ENCODE assay signal across 32 mouse cellular contexts in genomic region chr9:89256556-89257335, GRCm38 (mm10). TPM values are rescaled to one million over a fixed set of nuclear protein-coding genes. Genes with fewer than 3 reads are reported as not detected.
DNase-seq lines count a peak whose midpoint lies in the region; ATAC-seq and TF ChIP-seq lines count a peak whose summit lies in the region.
"Had no signal": no experiment of that assay in that cellular context is flagged by ENCODE, and none has a peak within 500 bp of the region (broad histone marks: within the 10 kb centered on the region; RNA-seq: fewer than 3 reads in every experiment).

No protein-coding gene starts in this region.

- 76% methylated on average over 12 of the region's 12 CpGs for WGBS in lung, postnatal 0 days
- WGBS in cerebellum, adult 2 months, result 88% methylated on average over 12 of the region's 12 CpGs
- 89% methylated on average over 12 of the region's 12 CpGs for WGBS in hindbrain, embryonic 13.5 days

- H3K36me3 ChIP-seq in lung, postnatal 0 days (ENCODE audit: insufficient read depth, low read length), result no peaks in the 10 kb centered on the region
- H3K36me3 ChIP-seq in MEL (ENCODE audit: control insufficient read depth in 1 of 2, insufficient read depth in 2 of 2, low read length in 2 of 2), result no peaks in the 10 kb centered on the region
- no peaks in the 10 kb centered on the region for H3K36me3 ChIP-seq in hindbrain, embryonic 13.5 days
- H3K36me3 ChIP-seq: heart, embryonic 15.5 days; limb, embryonic 13.5 days; liver, embryonic 15.5 days; midbrain, embryonic 15.5 days; neural tube, embryonic 13.5 days had no signal

- H3K4me3 ChIP-seq in lung, postnatal 0 days (ENCODE audit: low read depth, low read length), result no peak overlapping the region
- no peak overlapping the region for H3K4me3 ChIP-seq in MEL (ENCODE audit: control insufficient read depth in 1 of 2, insufficient read depth in 1 of 2, low read depth in 2 of 2, low read length in 2 of 2)
- no peak overlapping the region for H3K4me3 ChIP-seq in cerebellum, adult 2 months (replicated peaks; ENCODE audit: insufficient read depth, low read depth, low read length)
- no peak overlapping the region for H3K4me3 ChIP-seq in hindbrain, embryonic 13.5 days
- H3K4me3 ChIP-seq: heart, embryonic 15.5 days; limb, embryonic 13.5 days; liver, embryonic 15.5 days; midbrain, embryonic 15.5 days; myocyte; neural tube, embryonic 13.5 days had no signal

- DNase-seq in lung, postnatal 0 days (ENCODE audit: low spot score), result peak; percentile 14
- no peak for DNase-seq in lung, postnatal 25 days (ENCODE audit: low spot score)
- peak; percentile 21 for DNase-seq in MEL (ENCODE audit: low read depth, low spot score)
- DNase-seq in cerebellum, adult 2 months, result no peak
- no peak for DNase-seq in left cerebral cortex, postnatal 36 days (ENCODE audit: low spot score in 2 of 2)
- DNase-seq: cerebellum, postnatal 10 days; gastrocnemius, postnatal 25 days; heart, postnatal 4 days; kidney, adult 9 months; kidney, postnatal 14 days; layer of hippocampus, postnatal 36 days; lung, postnatal 10 days; right cerebral cortex, adult 18-20 months had no signal

- TF ChIP-seq CTCF in lung, postnatal 0 days (IDR thresholded peaks at IDR 0.05), result no peak
- no peak for TF ChIP-seq CTCF in MEL (IDR thresholded peaks at IDR 0.05 in 2 of 3, conservative IDR thresholded peaks at IDR 0.05 in 1 of 3; ENCODE audit: control insufficient read depth in 1 of 3, insufficient read depth in 1 of 3, low read depth in 2 of 3, low read length in 3 of 3, poor library complexity in 1 of 3, severe bottlenecking in 1 of 3)
- TF ChIP-seq CTCF in cerebellum, adult 2 months (IDR thresholded peaks at IDR 0.05; ENCODE audit: borderline replicate concordance, insufficient read depth, low read depth, low read length), result no peak

- no peak overlapping the region for H3K4me2 ChIP-seq in lung, postnatal 0 days (replicated peaks; ENCODE audit: low read depth, low read length)
- H3K4me2 ChIP-seq in hindbrain, embryonic 13.5 days, result no peak overlapping the region
- H3K4me2 ChIP-seq: heart, embryonic 15.5 days; limb, embryonic 13.5 days; liver, embryonic 15.5 days; midbrain, embryonic 15.5 days; neural tube, embryonic 13.5 days had no signal

- intact Hi-C loops in left cerebral cortex, postnatal 36 days (cut with DNase I), result no loop called here

- H3K4me1 ChIP-seq in lung, postnatal 0 days (ENCODE audit: insufficient read depth, low read depth, low read length), result no peaks in the 10 kb centered on the region
- H3K4me1 ChIP-seq in MEL (ENCODE audit: control insufficient read depth in 1 of 2, insufficient read depth in 2 of 2, low read length in 2 of 2), result no peaks in the 10 kb centered on the region
- no peaks in the 10 kb centered on the region for H3K4me1 ChIP-seq in cerebellum, adult 2 months (ENCODE audit: control insufficient read depth, insufficient read depth, low read length)
- no peaks in the 10 kb centered on the region for H3K4me1 ChIP-seq in hindbrain, embryonic 13.5 days (replicated peaks)
- H3K4me1 ChIP-seq: heart, embryonic 15.5 days; limb, embryonic 13.5 days; liver, embryonic 15.5 days; midbrain, embryonic 15.5 days; neural tube, embryonic 13.5 days had no signal

- no peaks in the 10 kb centered on the region for H3K79me2 ChIP-seq in MEL (ENCODE audit: control insufficient read depth, insufficient read depth, low read length, poor library complexity)

- TF ChIP-seq EP300 in lung, postnatal 0 days (IDR thresholded peaks at IDR 0.05), result no peak
- TF ChIP-seq EP300 in MEL (IDR thresholded peaks at IDR 0.05; ENCODE audit: low read depth in 1 of 2, low read length in 2 of 2), result peak in 1 of 2 experiments; percentile 44; a peak in 1 of 4 replicates

- no peaks in the 10 kb centered on the region for H3K9me3 ChIP-seq in lung, postnatal 0 days (ENCODE audit: low read length)
- no peaks in the 10 kb centered on the region for H3K9me3 ChIP-seq in MEL (replicated peaks; ENCODE audit: insufficient read depth, low read length)
- H3K9me3 ChIP-seq in hindbrain, embryonic 13.5 days, result no peaks in the 10 kb centered on the region
- H3K9me3 ChIP-seq: heart, embryonic 15.5 days; limb, embryonic 13.5 days; liver, embryonic 15.5 days; midbrain, embryonic 15.5 days; neural tube, embryonic 13.5 days had no signal

- no peak for ATAC-seq in lung, postnatal 0 days
- ATAC-seq in granulocyte monocyte progenitor cell, adult 5-6 weeks (replicated peaks; ENCODE audit: poor library complexity, severe bottlenecking), result peak; percentile 84
- peak; percentile 50 for ATAC-seq in neutrophil, adult 5-6 weeks (ENCODE audit: extremely low read depth, insufficient number of reproducible peaks, low FRiP score, poor library complexity, severe bottlenecking)
- no peak for ATAC-seq in hindbrain, embryonic 13.5 days (ENCODE audit: low FRiP score)
- ATAC-seq: CD4-positive, CD25-positive, alpha-beta regulatory T cell, adult 4 months; hindbrain, embryonic 16.5 days; intestine, embryonic 16.5 days; midbrain, embryonic 15.5 days; Patski had no signal

- H3K9ac ChIP-seq in lung, postnatal 0 days (replicated peaks; ENCODE audit: low read depth), result no peak overlapping the region
- no peak overlapping the region for H3K9ac ChIP-seq in MEL (ENCODE audit: control insufficient read depth, low read depth, low read length, poor library complexity, severe bottlenecking)
- no peak overlapping the region for H3K9ac ChIP-seq in hindbrain, embryonic 13.5 days
- H3K9ac ChIP-seq: heart, embryonic 15.5 days; limb, embryonic 13.5 days; liver, embryonic 15.5 days; midbrain, embryonic 15.5 days; neural tube, embryonic 13.5 days had no signal

- H3K27me3 ChIP-seq in lung, postnatal 0 days (replicated peaks; ENCODE audit: insufficient read depth, low read length), result no peaks in the 10 kb centered on the region
- no peaks in the 10 kb centered on the region for H3K27me3 ChIP-seq in MEL (ENCODE audit: control insufficient read depth in 1 of 2, insufficient read depth in 2 of 2, low read length in 2 of 2)
- H3K27me3 ChIP-seq in cerebellum, adult 2 months (ENCODE audit: control insufficient read depth, insufficient read depth, low read length), result no peaks in the 10 kb centered on the region
- H3K27me3 ChIP-seq in hindbrain, embryonic 13.5 days, result no peaks in the 10 kb centered on the region
- H3K27me3 ChIP-seq: heart, embryonic 15.5 days; limb, embryonic 13.5 days; liver, embryonic 15.5 days; midbrain, embryonic 15.5 days; neural tube, embryonic 13.5 days; Patski had no signal

- no peak for TF ChIP-seq POLR2A in MEL (IDR thresholded peaks at IDR 0.05; ENCODE audit: control insufficient read depth in 1 of 2, insufficient read depth in 1 of 2, low read depth in 1 of 2, low read length in 2 of 2, poor library complexity in 1 of 2)
- TF ChIP-seq POLR2A in cerebellum, adult 2 months (IDR thresholded peaks at IDR 0.05; ENCODE audit: borderline replicate concordance, insufficient read depth, low read length), result no peak

- H3K27ac ChIP-seq in lung, postnatal 0 days (ENCODE audit: low read length), result no peak overlapping the region
- H3K27ac ChIP-seq in MEL (ENCODE audit: control insufficient read depth, low read depth, low read length), result no peak overlapping the region
- H3K27ac ChIP-seq in cerebellum, adult 2 months (ENCODE audit: insufficient read depth, low read length), result no peak overlapping the region
- no peak overlapping the region for H3K27ac ChIP-seq in hindbrain, embryonic 13.5 days
- H3K27ac ChIP-seq: heart, embryonic 15.5 days; limb, embryonic 13.5 days; liver, embryonic 15.5 days; midbrain, embryonic 15.5 days; neural tube, embryonic 13.5 days had no signal

- TF ChIP-seq RAD21 in MEL (IDR thresholded peaks at IDR 0.05; ENCODE audit: low read depth, low read length), result no peak

TF ChIP-seq in MEL, 35 proteins besides CTCF, POLR2A, EP300 and RAD21 (continues in another document):
- TF ChIP-seq ZMIZ1 (IDR thresholded peaks at IDR 0.05; ENCODE audit: low read depth, low read length) (no peak), GATA1 (IDR thresholded peaks at IDR 0.05; ENCODE audit: low read depth, low read length) (peak; percentile 42; the same call in 1 of the 2 replicates)

RNA-seq across cellular contexts. Expression of gene Mthfs, which starts 46.3 kb away (rescaled TPM):
- 38.3 and 42.6 TPM in 2 replicates for polyA plus RNA-seq in lung, postnatal 0 days (2015; fragmentation: Nextera tagmentation; extraction: Ambion mirVana)
- total RNA-seq in MEL (2012; rRNA removed), result 1.1 and 1.2 TPM in 2 replicates
- 10 to 100 TPM in 1 of 2 experiments, not detected in 1; 10.7 TPM for polyA plus RNA-seq in MEL (2012; ENCODE audit: insufficient read depth in 1 of 2, insufficient read length in 2 of 2, low read depth in 1 of 2, low replicate concordance in 2 of 2, missing spikeins in 1 of 2)
- 34.7 and 46.4 TPM in 2 replicates for total RNA-seq in granulocyte monocyte progenitor cell, adult 5-6 weeks (2014; fragmentation: Nextera tagmentation)
- total RNA-seq in granulocyte monocyte progenitor cell, adult 5-6 weeks (2017), result 11.1 and 33.7 TPM in 2 replicates
- 61.8 and 80.5 TPM in 2 replicates for total RNA-seq in neutrophil, adult 5-6 weeks (2017)
- 13.6 and 16.3 TPM in 2 replicates for polyA plus RNA-seq in cerebellum, adult 2 months (2012; rRNA removed)
- 10 to 100 TPM; 28.4 to 38.4 TPM for total RNA-seq in left cerebral cortex, postnatal 36 days (2021)
- 14.9 and 15.2 TPM in 2 replicates for polyA plus RNA-seq in hindbrain, embryonic 13.5 days (2015; fragmentation: Nextera tagmentation; extraction: Ambion mirVana)

RNA-seq across cellular contexts. Expression of gene Gm29094, which starts 57.6 kb away (rescaled TPM):
- polyA plus RNA-seq in lung, postnatal 0 days (2015; fragmentation: Nextera tagmentation; extraction: Ambion mirVana), result 3.8 and 4.4 TPM in 2 replicates
- not detected in 2 replicates for total RNA-seq in MEL (2012; rRNA removed)
- not detected for polyA plus RNA-seq in MEL (2012; ENCODE audit: insufficient read depth in 1 of 2, insufficient read length in 2 of 2, low read depth in 1 of 2, low replicate concordance in 2 of 2, missing spikeins in 1 of 2)
- not detected in 2 replicates for total RNA-seq in granulocyte monocyte progenitor cell, adult 5-6 weeks (2014; fragmentation: Nextera tagmentation)
- 1.1 TPM in 1 of 2 replicates, not detected in the other for total RNA-seq in granulocyte monocyte progenitor cell, adult 5-6 weeks (2017)
- 0.98 TPM in 1 of 2 replicates, not detected in the other for total RNA-seq in neutrophil, adult 5-6 weeks (2017)
- polyA plus RNA-seq in cerebellum, adult 2 months (2012; rRNA removed), result not detected in 2 replicates
- not detected for total RNA-seq in left cerebral cortex, postnatal 36 days (2021)
- not detected in 2 replicates for polyA plus RNA-seq in hindbrain, embryonic 13.5 days (2015; fragmentation: Nextera tagmentation; extraction: Ambion mirVana)
- total RNA-seq: adrenal gland, adult 18-20 months; gastrocnemius, postnatal 25 days; layer of hippocampus, adult 18-20 months; layer of hippocampus, postnatal 36 days; left cerebral cortex, postnatal 14 days had no signal
- polyA plus RNA-seq: brain, embryonic 14.5 days; heart, embryonic 15.5 days; limb, embryonic 13.5 days; midbrain, embryonic 15.5 days; myocyte; Patski; urinary bladder, adult 2 months had no signal

RNA-seq across cellular contexts. Expression of gene Bcl2a1b, which starts 57.7 kb away (rescaled TPM):
- polyA plus RNA-seq in lung, postnatal 0 days (2015; fragmentation: Nextera tagmentation; extraction: Ambion mirVana), result 54.2 and 55.1 TPM in 2 replicates
- not detected in 2 replicates for total RNA-seq in MEL (2012; rRNA removed)
- polyA plus RNA-seq in MEL (2012; ENCODE audit: insufficient read depth in 1 of 2, insufficient read length in 2 of 2, low read depth in 1 of 2, low replicate concordance in 2 of 2, missing spikeins in 1 of 2), result not detected
- total RNA-seq in granulocyte monocyte progenitor cell, adult 5-6 weeks (2014; fragmentation: Nextera tagmentation), result not detected in 2 replicates
- 3.0 TPM in 1 of 2 replicates, not detected in the other for total RNA-seq in granulocyte monocyte progenitor cell, adult 5-6 weeks (2017)
- total RNA-seq in neutrophil, adult 5-6 weeks (2017), result 42.9 and 65.7 TPM in 2 replicates
- 0.69 and 0.87 TPM in 2 replicates for polyA plus RNA-seq in cerebellum, adult 2 months (2012; rRNA removed)
- total RNA-seq in left cerebral cortex, postnatal 36 days (2021), result under 1 TPM in 1 of 2 experiments, not detected in 1; 0.64 TPM
- 1.2 and 1.8 TPM in 2 replicates for polyA plus RNA-seq in hindbrain, embryonic 13.5 days (2015; fragmentation: Nextera tagmentation; extraction: Ambion mirVana)
- total RNA-seq: gastrocnemius, postnatal 25 days had no signal
- polyA plus RNA-seq: embryonic facial prominence, embryonic 11.5 days; myocyte; Patski had no signal

Comparison
In these comparisons a context has a peak if more than half of its experiments do, and no peak if none do; other contexts are left out.
1. DNase-seq: peak in lung, postnatal 0 days (single experiment) and MEL (single experiment); none in lung, postnatal 25 days (single experiment), cerebellum, adult 2 months (0 of 2) and left cerebral cortex, postnatal 36 days (0 of 2).
2. ATAC-seq: peak in granulocyte monocyte progenitor cell, adult 5-6 weeks (single experiment) and neutrophil, adult 5-6 weeks (single experiment); none in lung, postnatal 0 days (single experiment) and hindbrain, embryonic 13.5 days (single experiment).
3. RNA of gene Bcl2a1b, which starts 57.7 kb away (total RNA-seq): 42.9 to 65.7 TPM in neutrophil, adult 5-6 weeks; 0.64 TPM in left cerebral cortex, postnatal 36 days, not detected in MEL and 3.0 TPM in granulocyte monocyte progenitor cell, adult 5-6 weeks; every median in the first group is over 10 times any median in the second.